Mouse (Mus musculus): Measurements from ENCODE around the gene Irf7. TPM values are rescaled to one million over a fixed set of nuclear protein-coding genes. Genes with fewer than 3 reads are reported as not detected.

Gene Irf7
- total and polyA plus RNA-seq, 3 experiments: 1.9 to 2.0 TPM; not detected in 1

GRCm38 (mm10) chr7:141263640-141264039, 2.6 kb downstream of the Irf7 start:
- no peaks in the 10 kb centered on the region for H3K27me3 ChIP-seq (ENCODE audit: control insufficient read depth in 1 of 2, insufficient read depth in 2 of 2, low read length in 2 of 2)
- H3K36me3 ChIP-seq (ENCODE audit: control insufficient read depth in 1 of 2, insufficient read depth in 2 of 2, low read length in 2 of 2): peaks cover 0 to 2% of the 10 kb centered on the region in 2 experiments; a peak in 2 of 4 replicates
- H3K9me3 ChIP-seq (replicated peaks; ENCODE audit: insufficient read depth, low read length): no peaks in the 10 kb centered on the region
- H3K4me1 ChIP-seq (ENCODE audit: control insufficient read depth in 1 of 2, insufficient read depth in 2 of 2, low read length in 2 of 2): peaks cover 2 to 3% of the 10 kb centered on the region in 2 experiments; a peak in 2 of 4 replicates
- no peak overlapping the region for H3K9ac ChIP-seq (ENCODE audit: control insufficient read depth, low read depth, low read length, poor library complexity, severe bottlenecking)
- H3K4me3 ChIP-seq (ENCODE audit: control insufficient read depth in 1 of 2, insufficient read depth in 1 of 2, low read depth in 2 of 2, low read length in 2 of 2): no peak overlapping the region
- TF ChIP-seq POLR2AphosphoS5 (IDR thresholded peaks at IDR 0.05; ENCODE audit: borderline replicate concordance, low read depth, low read length) (no peak), USF1 (IDR thresholded peaks at IDR 0.05; ENCODE audit: low read depth, low read length) (no peak), TBP (IDR thresholded peaks at IDR 0.05; ENCODE audit: low read depth, low read length) (no peak), SMC3 (IDR thresholded peaks at IDR 0.05; ENCODE audit: low read depth, low read length) (no peak), ETS1 (IDR thresholded peaks at IDR 0.05; ENCODE audit: low read depth, low read length) (no peak), EP300 (IDR thresholded peaks at IDR 0.05; ENCODE audit: low read depth in 1 of 2, low read length in 2 of 2) (no peak), MAFK (IDR thresholded peaks at IDR 0.05; ENCODE audit: borderline replicate concordance, low read depth, low read length) (no peak), MEF2A (IDR thresholded peaks at IDR 0.05; ENCODE audit: extremely low read depth, insufficient replicate concordance, low read depth, low read length, poor library complexity, severe bottlenecking) (no peak), ZMIZ1 (IDR thresholded peaks at IDR 0.05; ENCODE audit: low read depth, low read length) (no peak), BHLHE40 (IDR thresholded peaks at IDR 0.05; ENCODE audit: borderline replicate concordance, low read depth, low read length) (no peak), TCF12 (IDR thresholded peaks at IDR 0.05; ENCODE audit: low read depth, low read length) (no peak), POLR2AphosphoS2 (IDR thresholded peaks at IDR 0.05; ENCODE audit: low read length) (no peak), GABPA (IDR thresholded peaks at IDR 0.05; ENCODE audit: low read depth, low read length) (no peak), HCFC1 (IDR thresholded peaks at IDR 0.05; ENCODE audit: low read depth, low read length) (no peak), SIN3A (IDR thresholded peaks at IDR 0.05; ENCODE audit: low read length) (no peak), MAZ (IDR thresholded peaks at IDR 0.05; ENCODE audit: low read depth, low read length) (no peak), CTCF (IDR thresholded peaks at IDR 0.05 in 2 of 3, conservative IDR thresholded peaks at IDR 0.05 in 1 of 3; ENCODE audit: control insufficient read depth in 1 of 3, insufficient read depth in 1 of 3, low read depth in 2 of 3, low read length in 3 of 3, poor library complexity in 1 of 3, severe bottlenecking in 1 of 3) (no peak), GATA1 (IDR thresholded peaks at IDR 0.05; ENCODE audit: low read depth, low read length) (no peak), RAD21 (IDR thresholded peaks at IDR 0.05; ENCODE audit: low read depth, low read length) (no peak), MYB (IDR thresholded peaks at IDR 0.05; ENCODE audit: low read depth, low read length) (no peak)
- no peaks in the 10 kb centered on the region for H3K79me2 ChIP-seq (ENCODE audit: control insufficient read depth, insufficient read depth, low read length, poor library complexity)
- DNase-seq (ENCODE audit: low read depth, low spot score): no peak
- H3K27ac ChIP-seq (ENCODE audit: control insufficient read depth, low read depth, low read length): no peak overlapping the region

GRCm38 (mm10) chr7:141261480-141261879, 4.8 kb downstream of the Irf7 start:
- no peak overlapping the region for H3K4me3 ChIP-seq (ENCODE audit: control insufficient read depth in 1 of 2, insufficient read depth in 1 of 2, low read depth in 2 of 2, low read length in 2 of 2)
- DNase-seq (ENCODE audit: low read depth, low spot score): no peak
- no peak overlapping the region for H3K9ac ChIP-seq (ENCODE audit: control insufficient read depth, low read depth, low read length, poor library complexity, severe bottlenecking)
- H3K9me3 ChIP-seq (replicated peaks; ENCODE audit: insufficient read depth, low read length): no peaks in the 10 kb centered on the region
- H3K36me3 ChIP-seq (ENCODE audit: control insufficient read depth in 1 of 2, insufficient read depth in 2 of 2, low read length in 2 of 2): peaks cover 0 to 12% of the 10 kb centered on the region in 2 experiments; a peak in 2 of 4 replicates
- no peaks in the 10 kb centered on the region for H3K79me2 ChIP-seq (ENCODE audit: control insufficient read depth, insufficient read depth, low read length, poor library complexity)
- H3K4me1 ChIP-seq (ENCODE audit: control insufficient read depth in 1 of 2, insufficient read depth in 2 of 2, low read length in 2 of 2): peaks cover under 1 to 1% of the 10 kb centered on the region in 2 experiments; a peak in 2 of 4 replicates
- no peaks in the 10 kb centered on the region for H3K27me3 ChIP-seq (ENCODE audit: control insufficient read depth in 1 of 2, insufficient read depth in 2 of 2, low read length in 2 of 2)
- no peak overlapping the region for H3K27ac ChIP-seq (ENCODE audit: control insufficient read depth, low read depth, low read length)
- TF ChIP-seq MEF2A (IDR thresholded peaks at IDR 0.05; ENCODE audit: extremely low read depth, insufficient replicate concordance, low read depth, low read length, poor library complexity, severe bottlenecking) (no peak), MAX (IDR thresholded peaks at IDR 0.05; ENCODE audit: low read length) (no peak), ZNF384 (IDR thresholded peaks at IDR 0.05; ENCODE audit: low read depth, low read length) (no peak), MAFK (IDR thresholded peaks at IDR 0.05; ENCODE audit: borderline replicate concordance, low read depth, low read length) (no peak), CTCF (IDR thresholded peaks at IDR 0.05 in 2 of 3, conservative IDR thresholded peaks at IDR 0.05 in 1 of 3; ENCODE audit: control insufficient read depth in 1 of 3, insufficient read depth in 1 of 3, low read depth in 2 of 3, low read length in 3 of 3, poor library complexity in 1 of 3, severe bottlenecking in 1 of 3) (no peak), E2F4 (IDR thresholded peaks at IDR 0.05; ENCODE audit: borderline replicate concordance, low read depth, low read length) (no peak), HCFC1 (IDR thresholded peaks at IDR 0.05; ENCODE audit: low read depth, low read length) (no peak), POLR2A (IDR thresholded peaks at IDR 0.05; ENCODE audit: control insufficient read depth in 1 of 2, insufficient read depth in 1 of 2, low read depth in 1 of 2, low read length in 2 of 2, poor library complexity in 1 of 2) (no peak; a peak in 1 of 4 replicates), TBP (IDR thresholded peaks at IDR 0.05; ENCODE audit: low read depth, low read length) (no peak), USF1 (IDR thresholded peaks at IDR 0.05; ENCODE audit: low read depth, low read length) (no peak), JUND (IDR thresholded peaks at IDR 0.05; ENCODE audit: low read depth, low read length) (no peak), CHD1 (IDR thresholded peaks at IDR 0.05; ENCODE audit: low read depth, low read length) (no peak), SIN3A (IDR thresholded peaks at IDR 0.05; ENCODE audit: low read length) (no peak)
